Mouse (Mus musculus) large intestine, adult 2 months (tissue): ENCODE measurements around the gene Dnah14. TPM values are rescaled to one million over a fixed set of nuclear protein-coding genes. Genes with fewer than 3 reads are reported as not detected.
"Not testable (repeated sequence)": the region's sequence is repeated elsewhere in the genome, so short reads cannot be mapped to it uniquely, and the experiment has no call there.

Source experiments
- DNase-seq: peaks from one replicate; pipeline ENCODE4 v3.0.0-alpha.2; 2012; ENCODE audit warnings: low read depth, low spot score
- WGBS: fragments of 180-500 bp; shearing (Covaris S2); methylation state at CpG from one replicate; pipeline ENCODE4 v1.1.7; 2018; 5-methylcytosine and 5-hydroxymethylcytosine counted together
- polyA plus RNA-seq: library from polyadenylated mRNA; depleted of rRNA; stranded (reverse); fragments of >200 nt; gene quantifications from 2 replicates; pipeline ENCODE4 v1.2.3, GENCODE M21; 2012

The Dnah14 gene
- polyA plus RNA-seq, 1 experiment, result 0.07 TPM

- WGBS, result 62% methylated on average over 4 of the region's 4 CpGs
- DNase-seq, result no peak
Observed at GRCm38 (mm10) chr1:181742251-181742885, 166.0 kb downstream of the Dnah14 start.

DNA sequence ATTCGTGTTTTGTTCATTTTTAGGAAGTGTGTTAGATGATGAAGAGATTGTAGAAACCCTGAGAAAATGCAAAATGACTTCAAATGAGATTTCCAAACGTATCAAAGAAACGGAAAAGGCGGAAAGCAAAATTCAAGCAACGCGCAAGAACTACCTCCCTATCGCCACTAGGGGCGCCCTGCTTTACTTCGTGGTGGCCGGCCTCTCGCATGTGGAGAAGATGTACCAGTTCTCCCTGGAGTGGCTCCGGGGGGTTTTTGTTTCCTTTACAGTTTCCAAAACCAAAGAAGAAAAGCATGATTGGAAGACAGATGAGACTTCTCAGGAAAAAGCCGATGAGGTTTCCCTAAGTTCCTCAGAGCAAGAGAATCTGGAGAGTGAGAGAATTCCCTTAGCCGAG is 193.0 kb downstream of the Dnah14 start:
- WGBS, result 72% methylated on average over 14 of the region's 14 CpGs
- no peak for DNase-seq

DNA sequence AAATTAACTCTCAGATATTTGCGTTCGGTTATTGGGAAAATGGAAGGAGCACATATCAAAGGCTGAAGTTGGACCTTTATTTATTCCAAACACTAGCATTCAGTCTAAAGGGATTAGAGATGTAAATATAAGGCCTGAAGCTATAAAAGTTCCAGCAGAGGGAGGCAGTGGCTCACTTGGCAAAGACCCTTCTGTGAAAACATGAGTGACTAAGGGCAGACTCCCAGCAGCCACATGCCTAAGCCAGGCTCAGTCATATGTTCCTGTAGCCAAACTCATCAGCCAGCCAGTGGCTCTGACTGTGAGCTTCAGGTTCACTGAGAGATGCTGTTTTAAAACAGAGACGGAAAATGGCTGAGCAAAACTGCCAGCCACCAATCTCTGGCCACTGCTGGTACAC is 195.5 kb downstream of the Dnah14 start:
- 83% methylated on average over 3 of the region's 3 CpGs for WGBS
- no peak for DNase-seq

GRCm38 (mm10) chr1:181776541-181776940 is 200.2 kb downstream of the Dnah14 start:
- 64% methylated on average over 1 of the region's 1 CpGs for WGBS
- DNase-seq, result no peak

DNA sequence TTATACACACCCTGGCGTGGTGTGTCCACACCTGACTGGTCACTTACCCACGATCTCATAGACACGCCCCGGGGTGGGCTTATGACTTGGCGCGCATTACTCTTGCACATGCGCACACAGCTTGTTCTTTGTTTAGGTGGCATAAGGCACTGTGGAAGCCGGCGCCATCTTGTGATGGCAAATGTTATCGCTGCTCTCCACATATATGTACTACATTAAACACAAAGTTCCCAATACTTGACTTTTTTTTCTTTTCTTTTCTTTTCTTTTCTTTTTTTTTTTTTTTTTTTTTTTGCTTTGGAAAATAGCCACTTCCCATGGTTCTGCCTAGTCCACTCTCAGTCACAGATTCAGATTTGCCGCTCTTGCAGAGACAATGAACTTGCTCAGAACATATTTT is 206.2 kb downstream of the Dnah14 start:
- 92% methylated on average over 11 of the region's 11 CpGs for WGBS

DNA sequence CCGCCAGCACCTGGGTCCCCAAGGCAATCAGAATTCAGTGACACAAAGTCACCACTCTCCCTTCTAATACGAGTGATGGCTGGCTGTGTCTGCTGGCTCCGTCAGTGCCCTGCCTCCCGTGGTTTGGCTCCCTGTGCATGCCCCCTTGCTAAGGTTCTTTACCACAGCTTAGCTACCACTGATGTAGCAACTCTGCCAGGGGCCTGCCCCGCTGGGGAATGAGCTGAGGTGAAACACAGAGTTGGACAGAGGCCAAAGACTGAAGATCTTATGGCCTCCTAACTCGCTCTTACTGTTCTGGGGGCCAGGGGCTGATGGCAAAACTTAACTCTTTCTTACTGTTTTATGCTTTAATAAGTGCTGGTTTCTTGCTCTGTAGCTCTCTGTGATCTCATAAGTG is 213.6 kb downstream of the Dnah14 start:
- no peak for DNase-seq
- 37% methylated on average over 6 of the region's 6 CpGs for WGBS

More for the DNA sequence above, 206.2 kb downstream of the Dnah14 start:
- not testable (repeated sequence) for DNase-seq

DNA sequence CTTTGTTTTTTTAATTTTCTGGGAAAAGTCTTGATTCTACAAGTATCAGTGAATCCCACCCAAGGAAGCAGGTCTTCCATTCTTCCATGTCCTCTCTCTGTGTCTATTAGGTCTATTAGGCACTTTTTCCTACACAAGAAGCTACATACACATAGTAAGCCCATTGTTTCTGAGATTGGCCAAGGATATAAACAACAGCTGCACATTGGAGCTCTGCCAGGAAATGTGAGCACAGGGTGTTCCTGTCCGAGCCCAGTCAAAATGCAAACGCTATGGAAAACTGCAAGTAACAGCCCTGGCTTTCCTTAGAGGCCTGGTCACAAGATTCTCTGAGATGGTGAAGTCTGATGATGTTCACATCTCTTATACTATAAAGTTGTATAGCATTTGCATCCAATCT is 217.2 kb downstream of the Dnah14 start:
- DNase-seq, result peak; percentile 14
- 5% methylated on average over 2 of the region's 2 CpGs for WGBS

DNA sequence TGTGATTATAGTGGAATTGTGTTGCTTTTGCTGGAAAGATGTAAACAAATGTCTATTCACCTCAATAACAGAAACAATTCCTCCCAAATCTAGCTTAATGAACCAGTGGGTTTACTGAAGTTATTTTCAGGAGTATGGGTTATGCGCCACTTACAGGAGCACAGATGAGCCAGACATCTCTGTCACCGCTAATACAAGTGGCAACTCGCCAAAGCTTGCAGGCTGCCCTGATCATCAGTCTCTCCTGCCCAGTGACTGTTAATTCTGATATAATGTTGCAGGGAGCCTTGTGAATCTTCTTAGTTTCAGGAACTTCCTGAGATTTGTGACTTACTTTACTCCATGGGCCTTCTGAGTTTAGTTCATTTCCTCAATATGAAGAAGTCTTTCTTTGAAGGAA is 223.6 kb downstream of the Dnah14 start:
- DNase-seq, result no peak
- 83% methylated on average over 3 of the region's 3 CpGs for WGBS

DNA sequence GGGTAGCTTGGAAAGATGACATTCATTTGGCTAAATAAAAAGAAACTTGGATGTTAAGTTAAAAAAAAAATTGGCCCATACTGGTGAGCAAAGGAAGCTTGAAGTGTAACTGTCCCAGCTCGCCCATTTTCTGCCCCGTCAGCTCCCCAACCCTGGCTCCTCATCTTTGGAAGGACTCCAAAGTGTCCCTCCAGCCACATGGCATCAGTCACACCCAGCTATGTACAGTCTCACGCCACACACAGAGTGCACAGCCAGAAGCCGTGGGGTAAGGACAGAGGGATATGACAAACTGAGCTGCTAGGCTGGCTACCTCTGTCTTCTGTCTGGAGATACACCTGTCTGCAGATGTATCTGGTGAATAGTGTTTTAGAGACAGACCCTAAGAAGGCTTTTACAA is 224.3 kb downstream of the Dnah14 start:
- WGBS, result 65% methylated on average over 4 of the region's 4 CpGs
- no peak for DNase-seq

- 80% methylated on average over 18 of the region's 18 CpGs for WGBS
- no peak for DNase-seq
Observed at GRCm38 (mm10) chr1:181811481-181812223, 235.3 kb downstream of the Dnah14 start.

GRCm38 (mm10) chr1:181826716-181827115 is 250.4 kb downstream of the Dnah14 start:
- 92% methylated on average over 7 of the region's 7 CpGs for WGBS
- no peak for DNase-seq

- 89% methylated on average over 5 of the region's 5 CpGs for WGBS
- DNase-seq, result no peak
Observed at GRCm38 (mm10) chr1:181828365-181828764, 252.0 kb downstream of the Dnah14 start.

GRCm38 (mm10) chr1:181832720-181833119 is 256.4 kb downstream of the Dnah14 start:
- 63% methylated on average over 5 of the region's 5 CpGs for WGBS
- no peak for DNase-seq

DNA sequence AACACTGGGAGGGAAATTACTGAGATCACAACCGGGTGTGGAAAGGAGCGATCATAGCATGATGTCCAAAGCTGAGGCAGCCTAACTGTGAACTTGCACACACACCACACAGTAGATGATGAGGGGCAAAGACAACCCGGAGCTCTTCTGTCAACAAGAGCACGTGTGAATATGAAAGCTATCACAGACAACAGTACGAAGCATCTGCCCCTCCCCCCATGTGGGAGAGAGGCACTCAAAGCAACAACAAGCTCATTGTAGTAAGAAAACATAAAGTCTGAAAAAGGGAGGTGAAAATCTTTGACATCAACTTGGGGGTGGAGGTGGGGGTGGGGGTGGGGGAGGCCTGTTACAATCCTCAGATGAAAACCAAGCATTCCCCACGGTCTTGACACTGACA is 256.8 kb downstream of the Dnah14 start:
- DNase-seq, result no peak
- WGBS, result 64% methylated on average over 6 of the region's 6 CpGs

- DNase-seq, result no peak
- WGBS, result 81% methylated on average over 5 of the region's 5 CpGs
Observed at GRCm38 (mm10) chr1:181838111-181838510, 261.8 kb downstream of the Dnah14 start.

DNA sequence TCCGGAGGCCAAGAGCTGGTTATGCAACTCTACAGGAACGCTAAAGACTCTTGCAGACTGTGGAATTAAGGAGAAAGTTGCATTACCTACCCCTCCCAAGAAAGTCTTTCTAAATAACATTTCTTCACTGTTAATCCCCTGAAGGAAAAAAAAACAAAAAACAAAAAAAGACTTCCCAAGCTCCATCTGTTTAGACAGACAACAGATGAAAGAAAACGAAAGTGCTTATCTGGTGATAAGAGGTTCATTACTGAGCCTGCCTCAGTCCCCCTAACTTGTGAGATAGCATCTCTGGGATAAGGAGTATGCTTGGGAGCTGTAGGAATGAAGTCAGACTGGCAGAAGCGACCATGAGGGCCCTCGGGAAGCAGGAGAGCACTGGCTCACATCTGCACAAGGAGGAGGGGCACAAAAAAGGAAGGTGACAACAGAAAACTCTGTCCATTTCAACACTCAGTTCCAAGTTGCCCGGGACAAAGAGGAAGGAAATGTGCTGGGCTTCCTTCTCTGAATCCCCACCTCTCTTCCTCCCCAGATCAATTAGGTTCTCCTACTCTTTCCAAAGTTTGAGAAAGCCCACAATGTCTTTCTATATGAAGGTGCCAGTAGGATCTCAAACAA is 263.5 kb downstream of the Dnah14 start:
- no peak for DNase-seq
- WGBS, result 11% methylated on average over 6 of the region's 6 CpGs

- under 1% methylated on average over 16 of the region's 16 CpGs for WGBS
- no peak for DNase-seq
Observed at GRCm38 (mm10) chr1:181841396-181841795, 265.0 kb downstream of the Dnah14 start.

DNA sequence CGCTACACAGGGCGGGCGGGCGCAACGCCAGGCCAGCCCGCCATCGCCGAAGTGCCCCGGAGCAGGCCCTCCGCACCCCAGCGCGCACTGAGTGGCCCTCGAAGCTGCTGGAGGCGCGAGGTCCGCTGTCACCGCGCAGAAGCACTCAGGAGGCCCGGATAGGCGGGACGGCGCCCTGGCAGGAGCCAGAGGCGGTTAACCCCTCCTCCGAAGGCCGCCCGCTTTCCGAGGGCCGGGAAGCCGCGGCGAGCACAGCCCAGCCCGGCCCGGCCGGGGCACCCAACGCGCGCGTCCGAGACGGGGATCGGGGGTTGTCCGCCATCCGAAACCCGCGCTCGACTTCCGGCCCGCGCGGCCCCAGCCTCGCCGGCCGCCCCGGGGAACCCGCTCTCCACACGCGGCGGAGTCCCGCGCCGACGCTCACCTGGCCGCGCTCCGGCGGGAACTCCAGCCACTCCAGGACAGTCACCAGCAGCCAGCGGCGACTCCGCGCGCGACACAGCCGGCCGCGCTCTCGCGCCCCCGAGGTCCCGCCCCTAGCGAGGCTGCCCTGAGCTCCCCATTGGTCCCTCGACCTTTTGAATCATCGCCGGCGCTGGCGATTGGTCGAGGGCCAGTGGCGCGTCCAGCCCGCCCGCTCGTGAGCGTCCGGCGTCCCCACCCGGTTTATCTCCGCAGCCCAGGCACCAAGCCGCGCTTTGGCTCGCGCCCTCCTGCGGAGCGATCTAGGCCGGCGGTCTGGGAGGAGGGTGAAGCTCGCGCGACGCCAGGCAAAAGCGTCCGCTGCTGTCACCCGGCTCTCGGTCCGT is 265.7 kb downstream of the Dnah14 start:
- no peak for DNase-seq
- WGBS, result under 1% methylated on average over 113 of the region's 113 CpGs

DNA sequence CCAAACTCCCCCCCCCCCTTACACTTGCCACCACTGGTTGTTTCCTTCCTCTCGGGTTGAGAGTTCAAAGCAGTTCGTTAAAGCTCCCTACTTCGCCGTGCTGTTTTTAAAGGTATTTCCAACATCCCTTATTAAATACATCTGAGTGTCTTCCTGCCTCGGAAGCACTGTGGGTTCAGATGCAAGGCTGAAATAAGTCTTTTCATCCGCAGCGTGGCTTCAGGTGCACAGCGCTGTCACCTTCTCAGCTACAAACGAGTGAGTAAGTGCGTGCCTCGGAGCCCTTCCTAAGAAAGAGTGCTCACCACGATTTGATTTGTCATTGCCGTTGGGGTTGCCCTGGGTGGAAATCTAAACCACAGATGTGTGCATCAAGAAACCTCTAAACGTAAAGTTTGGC is 266.4 kb downstream of the Dnah14 start, which contains the start of gene Lbr:
TSS of gene Lbr (minus strand) at position 266 of the 400 bp plus-strand sequence.
- under 1% methylated on average over 14 of the region's 14 CpGs for WGBS
- DNase-seq, result no peak
